Mouse (Mus musculus) ES-CJ7 (cell line): ENCODE data around the gene Rpn2.

Experiments
- DNase-seq: peaks from one replicate; pipeline ENCODE4 v3.0.0; 2011; ENCODE audit warnings: low read depth, low spot score

Gene Rpn2

DNA sequence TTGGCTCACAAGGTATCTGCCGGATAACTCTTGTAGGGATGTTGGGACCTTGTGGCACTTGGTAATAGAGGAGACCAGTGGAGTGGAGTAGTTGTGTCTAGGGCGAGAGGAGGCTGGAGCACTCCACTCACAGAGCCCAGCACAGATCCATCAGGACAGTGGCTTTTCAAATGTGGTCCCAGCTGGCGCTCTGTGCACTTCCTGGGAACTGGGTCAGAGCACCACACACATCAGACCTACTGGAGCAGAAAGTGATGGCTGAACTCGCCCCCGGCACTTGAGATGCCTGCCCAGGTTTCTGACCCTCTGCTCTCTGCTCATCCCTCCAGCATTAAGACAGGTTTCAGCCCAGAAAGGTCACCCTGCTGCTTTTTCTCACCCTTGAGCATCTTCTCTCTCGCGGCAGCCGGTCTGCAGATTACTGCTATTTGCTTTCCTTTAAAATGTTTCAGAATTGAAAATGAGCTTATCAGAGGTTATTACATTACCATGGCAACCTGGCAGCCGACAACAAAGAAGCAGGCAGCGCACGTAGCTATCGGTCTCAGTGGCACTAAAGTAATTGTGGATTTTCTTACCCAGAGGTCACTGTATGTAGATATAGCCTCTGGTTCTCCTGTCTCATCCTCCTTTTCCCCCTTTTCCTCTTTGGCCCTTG lies 70.4 kb downstream of the Rpn2 start:
- no peak for DNase-seq

DNA sequence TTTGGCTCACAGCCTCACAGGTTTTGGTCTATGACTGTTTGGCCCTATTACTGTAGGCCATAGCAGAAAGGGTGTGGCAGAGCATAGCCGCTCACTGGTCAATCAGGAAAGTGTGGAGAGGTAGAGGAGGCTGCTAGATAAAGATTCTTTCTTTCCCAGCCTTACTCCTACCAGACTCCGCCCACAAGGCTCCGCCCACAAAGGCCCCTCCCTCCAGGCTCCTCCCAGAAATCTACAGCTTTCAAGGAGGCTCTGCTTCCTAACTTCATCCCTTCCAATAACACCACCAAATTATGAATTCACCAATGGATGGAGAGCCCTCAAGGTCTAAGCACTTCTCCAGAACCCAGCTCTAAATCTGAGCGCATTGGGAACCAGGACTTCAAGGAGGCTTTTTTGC lies 74.4 kb downstream of the Rpn2 start:
- no peak for DNase-seq

DNA sequence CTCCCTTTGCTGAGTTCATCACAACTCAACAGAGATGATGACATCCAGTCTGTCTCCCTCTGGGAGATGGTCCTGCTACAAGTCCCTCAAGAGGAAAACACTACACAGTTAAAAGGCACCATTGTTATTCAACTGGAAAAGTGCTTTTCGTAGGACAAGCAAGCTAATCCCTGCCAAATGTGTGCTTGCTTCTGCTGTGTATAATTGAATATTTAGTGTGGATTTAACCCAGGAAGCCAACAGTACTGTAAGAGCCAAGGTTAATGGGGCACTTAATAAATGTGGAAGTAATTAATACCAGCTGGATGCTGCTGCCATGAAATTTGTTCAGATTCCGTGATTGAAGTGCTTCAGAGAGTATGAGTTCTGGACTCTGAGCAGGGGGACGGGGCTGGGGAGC lies 75.3 kb downstream of the Rpn2 start:
- no peak for DNase-seq

DNA sequence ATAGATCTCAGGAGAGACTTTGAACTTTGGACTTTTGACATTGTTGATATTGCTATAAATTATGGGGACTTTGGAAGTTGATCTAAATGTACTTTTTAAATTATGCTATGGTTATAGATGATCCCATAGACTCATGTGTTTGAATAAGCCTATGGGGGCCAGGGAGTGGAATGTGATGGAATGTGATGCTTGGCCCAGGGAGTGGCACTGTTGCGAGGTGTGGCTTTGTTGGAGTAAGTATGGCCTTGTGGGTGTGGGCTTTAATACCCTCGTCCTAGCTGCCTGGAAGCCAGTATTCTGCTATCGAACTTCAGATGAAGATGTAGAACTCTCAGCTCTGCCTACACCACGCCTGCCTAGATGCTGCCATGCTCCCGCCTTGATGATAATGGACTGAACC lies 81.2 kb downstream of the Rpn2 start:
- DNase-seq: no peak

DNA sequence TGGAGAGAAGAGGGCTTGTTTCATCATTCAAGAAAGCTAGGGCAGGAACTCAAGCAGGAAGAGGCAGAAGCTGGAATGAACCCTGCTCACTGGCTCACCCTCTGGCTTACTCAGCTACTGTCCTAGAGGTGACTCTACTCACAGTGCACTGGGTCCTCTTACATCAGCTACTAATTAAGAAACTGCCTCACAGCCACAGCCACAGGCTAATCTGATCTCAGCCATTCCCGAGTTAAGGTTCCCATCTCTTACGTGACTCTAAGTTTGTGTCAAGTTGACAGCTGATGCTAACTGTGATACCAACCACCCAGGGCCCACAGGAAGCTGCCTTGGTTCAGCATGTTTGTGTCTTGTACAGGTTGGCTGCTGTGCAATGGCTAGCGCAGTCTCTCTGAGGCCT lies 84.2 kb downstream of the Rpn2 start:
- no peak for DNase-seq

DNA sequence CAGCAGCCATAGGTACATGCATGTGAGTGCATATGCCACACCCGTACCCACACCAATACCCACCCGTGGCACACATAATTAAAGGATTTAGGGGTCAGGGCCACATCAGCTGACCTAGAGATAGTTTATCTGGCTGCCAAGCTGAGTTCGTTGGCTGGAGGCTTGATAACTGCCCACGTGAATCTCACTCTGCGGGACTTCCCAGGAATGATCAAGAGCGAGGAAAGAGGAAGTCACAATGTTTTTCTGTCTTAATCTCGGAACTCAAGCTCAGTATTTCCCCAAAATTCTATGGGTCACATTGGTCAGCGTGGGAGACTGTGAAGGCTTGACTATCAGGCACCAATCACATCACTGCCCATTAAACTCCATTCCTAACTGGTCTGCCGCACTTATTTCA lies 87.9 kb downstream of the Rpn2 start:
- DNase-seq: no peak

DNA sequence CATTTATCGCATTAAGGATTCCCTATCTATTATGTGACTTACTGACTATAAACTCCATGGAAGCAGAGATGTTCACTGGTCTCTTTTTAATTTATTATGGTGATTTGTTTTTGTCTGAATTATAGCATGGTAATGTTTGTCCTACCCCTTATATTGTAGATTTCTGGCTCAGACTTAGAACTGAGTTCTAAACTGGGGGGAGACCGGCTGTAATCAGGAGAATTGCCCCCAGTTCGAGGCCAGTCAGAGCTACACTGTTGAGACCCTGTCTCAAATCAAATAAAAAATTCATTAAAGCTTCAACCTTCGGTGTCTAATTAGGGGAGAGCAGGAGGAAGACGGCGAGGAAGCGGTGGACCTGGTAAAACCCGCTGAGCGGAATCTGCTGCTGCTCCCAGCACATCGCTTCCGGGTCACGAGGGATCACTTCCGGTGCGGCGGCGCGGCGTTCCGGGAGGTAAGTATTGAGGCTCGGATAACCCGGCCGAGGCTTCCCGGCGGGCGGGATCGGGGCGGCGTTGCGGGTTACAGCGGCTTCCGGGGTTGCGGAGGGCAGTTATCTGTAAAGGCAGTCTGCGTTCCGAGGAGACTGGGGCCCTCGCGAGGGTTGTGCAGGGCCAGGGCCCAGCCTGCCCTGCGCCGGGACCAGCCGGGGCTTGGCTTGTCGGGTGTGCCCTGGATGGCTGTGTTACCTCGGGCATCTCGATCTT lies 88.5 kb downstream of the Rpn2 start, which contains the start of gene Manbal:
TSS of gene Manbal (plus strand) at position 411 of the 710 bp plus-strand sequence.
- DNase-seq: peak; percentile 92

DNA sequence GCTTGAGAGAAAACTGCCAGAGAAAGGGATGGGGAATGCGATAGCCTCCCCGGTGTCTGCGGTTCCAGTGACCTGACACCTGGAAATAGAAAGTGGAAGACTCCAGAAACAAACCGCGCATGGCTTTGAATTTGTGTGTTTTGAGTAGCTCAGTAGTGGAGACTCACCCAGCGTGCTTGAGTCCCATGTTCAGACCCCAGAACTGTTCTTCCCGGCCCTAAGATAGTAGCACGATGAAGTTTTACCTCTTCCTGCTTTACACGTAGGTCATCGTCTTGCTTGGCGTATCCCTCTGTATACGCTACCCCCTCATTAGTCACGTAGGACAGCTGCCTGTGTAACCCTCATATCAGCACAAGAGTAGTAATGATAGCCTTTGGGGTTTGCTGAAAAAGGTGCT lies 89.2 kb downstream of the Rpn2 start:
- DNase-seq: no peak

DNA sequence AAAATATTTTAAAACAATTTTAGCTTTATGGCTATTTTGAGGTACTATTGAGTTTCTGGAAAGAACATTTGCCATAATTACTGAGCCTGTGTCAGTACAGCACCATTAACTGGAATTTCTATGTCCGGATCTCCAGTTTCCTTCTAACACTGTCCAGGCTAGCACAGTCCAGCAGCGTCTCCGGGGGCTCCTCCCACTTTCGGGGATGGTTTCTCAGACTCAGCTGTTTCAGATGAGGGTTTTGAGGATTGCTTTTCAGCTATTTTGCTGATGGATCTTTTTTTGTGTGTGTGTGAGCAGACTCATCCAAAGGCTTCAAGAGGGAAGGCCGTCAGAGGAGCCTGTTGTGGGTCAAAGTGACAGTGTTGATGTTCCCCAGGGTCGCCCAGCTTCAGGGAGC lies 92.9 kb downstream of the Rpn2 start:
- no peak for DNase-seq

DNA sequence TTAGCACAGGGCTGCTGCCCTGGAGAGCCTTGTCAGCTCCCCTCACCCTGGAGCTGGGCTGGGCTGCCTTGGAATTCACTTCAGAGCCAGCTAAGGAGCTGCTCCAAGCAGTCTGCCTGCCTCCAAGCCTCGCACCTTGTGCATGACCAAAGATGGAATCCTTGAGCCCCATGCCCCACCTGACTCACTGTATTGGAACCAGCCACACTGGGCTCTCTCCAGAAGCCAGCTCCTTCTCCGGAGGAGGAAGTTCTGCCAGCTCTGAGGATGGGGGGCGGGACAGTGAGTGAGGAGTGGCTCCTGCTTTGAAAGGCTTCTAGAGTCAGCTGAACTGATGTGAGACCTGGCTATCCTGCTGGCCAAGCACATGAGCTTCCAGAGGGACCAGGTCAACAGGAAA lies 94.9 kb downstream of the Rpn2 start:
- no peak for DNase-seq

DNA sequence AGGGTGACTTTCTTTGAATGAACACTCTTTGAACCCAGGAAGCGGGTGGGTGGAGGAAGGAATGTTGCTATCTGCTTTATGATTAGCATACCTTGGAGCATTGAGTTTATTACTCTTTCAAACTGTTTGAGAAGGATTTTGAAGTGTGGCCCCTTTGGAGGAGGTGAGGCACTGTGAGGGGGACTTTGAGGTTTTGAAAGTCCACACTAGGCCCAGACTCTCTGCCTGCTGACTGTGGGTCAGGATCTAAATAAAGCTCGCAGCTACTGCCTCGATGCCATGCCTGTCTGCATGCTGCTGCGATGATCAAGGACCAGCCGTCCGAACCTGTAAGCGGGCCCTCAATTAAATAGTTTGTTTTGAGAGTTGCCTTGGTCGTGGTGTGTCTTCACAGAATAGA lies 96.2 kb downstream of the Rpn2 start:
- DNase-seq: no peak
